Mouse (Mus musculus): ENCODE results near the gene Gm36028. TPM values are rescaled to one million over a fixed set of nuclear protein-coding genes. Genes with fewer than 3 reads are reported as not detected.

Gm36028 gene
- polyA plus RNA-seq, 1 experiment from 2014 or later = 0.24 TPM

- peaks cover 71% of the 10 kb centered on the region for H3K36me3 ChIP-seq
- no peak overlapping the region for H3K27ac ChIP-seq
- no peaks in the 10 kb centered on the region for H3K9me3 ChIP-seq
- H3K4me3 ChIP-seq = no peak overlapping the region
- no peak for DNase-seq (ENCODE audit: low spot score)
- 93% methylated on average over 4 of the region's 4 CpGs for WGBS
- H3K4me1 ChIP-seq (replicated peaks) = peaks cover 19% of the 10 kb centered on the region
- H3K27me3 ChIP-seq (ENCODE audit: insufficient read depth, poor library complexity, severe bottlenecking) = no peaks in the 10 kb centered on the region
Observed at GRCm38 (mm10) chr16:37817986-37818385, 43.0 kb downstream of the Gm36028 start.

- Histone ChIP-seq H3K27me3 (ENCODE audit: insufficient read depth, poor library complexity, severe bottlenecking) (no peaks in the 10 kb centered on the region), H3K36me3 (peaks cover 45% of the 10 kb centered on the region), H3K27ac (peak overlapping the region; percentile 86), H3K4me3 (peak overlapping the region; percentile 30; the same call in 1 of the 2 replicates), H3K4me1 (replicated peaks) (peaks cover 34% of the 10 kb centered on the region), H3K9me3 (no peaks in the 10 kb centered on the region)
- WGBS = 23% methylated on average over 7 of the region's 7 CpGs
- DNase-seq (ENCODE audit: low spot score) = peak; percentile 78
Observed at GRCm38 (mm10) chr16:37814383-37814971, 46.5 kb downstream of the Gm36028 start.

GRCm38 (mm10) chr16:37813691-37814382, 47.1 kb downstream of the Gm36028 start:
- no peaks in the 10 kb centered on the region for H3K27me3 ChIP-seq (ENCODE audit: insufficient read depth, poor library complexity, severe bottlenecking)

GRCm38 (mm10) chr16:37812474-37812886, 48.5 kb downstream of the Gm36028 start:
- DNase-seq (ENCODE audit: low spot score) = no peak
- WGBS = 70% methylated on average over 9 of the region's 9 CpGs
- H3K9me3 ChIP-seq = no peaks in the 10 kb centered on the region
- H3K27ac ChIP-seq = 0 out of 2 replicates have a peak overlapping the region, but pooled peaks have one; percentile 29
- no peaks in the 10 kb centered on the region for H3K27me3 ChIP-seq (ENCODE audit: insufficient read depth, poor library complexity, severe bottlenecking)
- H3K4me1 ChIP-seq (replicated peaks) = peaks cover 51% of the 10 kb centered on the region
- H3K36me3 ChIP-seq = peaks cover 31% of the 10 kb centered on the region
- H3K4me3 ChIP-seq = no peak overlapping the region

More at GRCm38 (mm10) chr16:37813691-37814382, 47.1 kb downstream of the Gm36028 start:
- Histone ChIP-seq H3K4me1 (replicated peaks) (peaks cover 41% of the 10 kb centered on the region), H3K27ac (peak overlapping the region; percentile 86), H3K4me3 (peak overlapping the region; percentile 30), H3K9me3 (no peaks in the 10 kb centered on the region), H3K36me3 (peaks cover 38% of the 10 kb centered on the region)
- 36% methylated on average over 5 of the region's 5 CpGs for WGBS
- no peak for DNase-seq (ENCODE audit: low spot score)

GRCm38 (mm10) chr16:37811874-37812273, 49.1 kb downstream of the Gm36028 start:
- 90% methylated on average over 8 of the region's 8 CpGs for WGBS
- H3K4me3 ChIP-seq = no peak overlapping the region
- H3K27ac ChIP-seq = 0 out of 2 replicates have a peak overlapping the region, but pooled peaks have one; percentile 29

GRCm38 (mm10) chr16:37809623-37809992, 51.3 kb downstream of the Gm36028 start:
- no peak for DNase-seq (ENCODE audit: low spot score)
- H3K36me3 ChIP-seq = peaks cover 27% of the 10 kb centered on the region
- peaks cover 9% of the 10 kb centered on the region for H3K9me3 ChIP-seq
- H3K27ac ChIP-seq = peak overlapping the region; percentile 74
- peaks cover 47% of the 10 kb centered on the region for H3K4me1 ChIP-seq (replicated peaks)
- H3K27me3 ChIP-seq (ENCODE audit: insufficient read depth, poor library complexity, severe bottlenecking) = no peaks in the 10 kb centered on the region
- 81% methylated on average over 6 of the region's 6 CpGs for WGBS
- no peak overlapping the region for H3K4me3 ChIP-seq

More at GRCm38 (mm10) chr16:37811874-37812273, 49.1 kb downstream of the Gm36028 start:
- Histone ChIP-seq H3K4me1 (replicated peaks) (peaks cover 51% of the 10 kb centered on the region), H3K9me3 (no peaks in the 10 kb centered on the region), H3K36me3 (peaks cover 33% of the 10 kb centered on the region), H3K27me3 (ENCODE audit: insufficient read depth, poor library complexity, severe bottlenecking) (no peaks in the 10 kb centered on the region)
- DNase-seq (ENCODE audit: low spot score) = no peak

GRCm38 (mm10) chr16:37808866-37809622, 51.9 kb downstream of the Gm36028 start:
- H3K4me3 ChIP-seq = no peak overlapping the region
- peak overlapping the region; percentile 74 for H3K27ac ChIP-seq
- H3K27me3 ChIP-seq (ENCODE audit: insufficient read depth, poor library complexity, severe bottlenecking) = no peaks in the 10 kb centered on the region
- peak; percentile 32 for DNase-seq (ENCODE audit: low spot score)
- WGBS = 44% methylated on average over 10 of the region's 10 CpGs
- peaks cover 33% of the 10 kb centered on the region for H3K36me3 ChIP-seq
- peaks cover 42% of the 10 kb centered on the region for H3K4me1 ChIP-seq (replicated peaks)
- peaks cover 11% of the 10 kb centered on the region for H3K9me3 ChIP-seq

- no peak for DNase-seq (ENCODE audit: low spot score)
- peaks cover 49% of the 10 kb centered on the region for H3K36me3 ChIP-seq
Observed at GRCm38 (mm10) chr16:37807269-37807668, 53.7 kb downstream of the Gm36028 start.

GRCm38 (mm10) chr16:37805746-37806495, 55.0 kb downstream of the Gm36028 start:
- peaks cover 52% of the 10 kb centered on the region for H3K36me3 ChIP-seq
- H3K9me3 ChIP-seq = peaks cover 11% of the 10 kb centered on the region
- no peak overlapping the region for H3K27ac ChIP-seq
- no peak overlapping the region for H3K4me3 ChIP-seq
- no peaks in the 10 kb centered on the region for H3K27me3 ChIP-seq (ENCODE audit: insufficient read depth, poor library complexity, severe bottlenecking)
- DNase-seq (ENCODE audit: low spot score) = no peak
- WGBS = 82% methylated on average over 3 of the region's 3 CpGs
- peaks cover 28% of the 10 kb centered on the region for H3K4me1 ChIP-seq (replicated peaks)

More at GRCm38 (mm10) chr16:37807269-37807668, 53.7 kb downstream of the Gm36028 start:
- WGBS = 72% methylated on average over 8 of the region's 8 CpGs
- peaks cover 11% of the 10 kb centered on the region for H3K9me3 ChIP-seq
- no peak overlapping the region for H3K4me3 ChIP-seq
- H3K4me1 ChIP-seq (replicated peaks) = peaks cover 32% of the 10 kb centered on the region
- H3K27me3 ChIP-seq (ENCODE audit: insufficient read depth, poor library complexity, severe bottlenecking) = no peaks in the 10 kb centered on the region
- H3K27ac ChIP-seq = no peak overlapping the region

- H3K36me3 ChIP-seq = peaks cover 56% of the 10 kb centered on the region
- WGBS = 94% methylated on average over 9 of the region's 9 CpGs
- H3K27ac ChIP-seq = no peak overlapping the region
- H3K4me1 ChIP-seq (replicated peaks) = peaks cover 17% of the 10 kb centered on the region; the same call in 1 of the 2 replicates
- H3K4me3 ChIP-seq = no peak overlapping the region
- H3K9me3 ChIP-seq = peaks cover 11% of the 10 kb centered on the region
- no peak for DNase-seq (ENCODE audit: low spot score)
- no peaks in the 10 kb centered on the region for H3K27me3 ChIP-seq (ENCODE audit: insufficient read depth, poor library complexity, severe bottlenecking)
Observed at GRCm38 (mm10) chr16:37803387-37803950, 57.5 kb downstream of the Gm36028 start.

GRCm38 (mm10) chr16:37802686-37803295, 58.2 kb downstream of the Gm36028 start:
- H3K27me3 ChIP-seq (ENCODE audit: insufficient read depth, poor library complexity, severe bottlenecking) = no peaks in the 10 kb centered on the region
- H3K36me3 ChIP-seq = peaks cover 56% of the 10 kb centered on the region
- peaks cover 10% of the 10 kb centered on the region; the same call in 1 of the 2 replicates for H3K4me1 ChIP-seq (replicated peaks)
- H3K9me3 ChIP-seq = peaks cover 11% of the 10 kb centered on the region
- H3K27ac ChIP-seq = no peak overlapping the region; the same call in 1 of the 2 replicates
- H3K4me3 ChIP-seq = no peak overlapping the region
- 60% methylated on average over 4 of the region's 4 CpGs for WGBS
- DNase-seq (ENCODE audit: low spot score) = no peak

All from hindbrain, embryonic 10.5 days (tissue).